Mouse (Mus musculus) CD4-positive, CD25-positive, alpha-beta regulatory T cell, adult 4 months (primary cell): ENCODE results near the gene Mn1. TPM values are rescaled to one million over a fixed set of nuclear protein-coding genes. Genes with fewer than 3 reads are reported as not detected.

Source experiments
- ATAC-seq: one replicate; pipeline ENCODE4 v1.8.0; 2017
- polyA plus RNA-seq, 2 experiments: library from polyadenylated mRNA; unstranded; fragments of 100-300 nt; shearing (Covaris generic); gene quantifications; one replicate each; pipeline ENCODE4 v1.2.1; 2017

Mn1 gene
- polyA plus RNA-seq, 2 experiments from 2014 or later: not detected

- ATAC-seq: no peak
Measured at GRCm38 (mm10) chr5:111432842-111433241, 15.7 kb downstream of the Mn1 start.

- ATAC-seq: no peak
Measured at GRCm38 (mm10) chr5:111434342-111434842, 17.2 kb downstream of the Mn1 start.

- ATAC-seq: no peak
Measured at GRCm38 (mm10) chr5:111436260-111436659, 19.1 kb downstream of the Mn1 start.

- no peak for ATAC-seq
Measured at GRCm38 (mm10) chr5:111437205-111437604, 20.0 kb downstream of the Mn1 start.

- ATAC-seq: no peak
Measured at GRCm38 (mm10) chr5:111438336-111438735, 21.2 kb downstream of the Mn1 start.

GRCm38 (mm10) chr5:111438821-111439220 lies 21.7 kb downstream of the Mn1 start:
- no peak for ATAC-seq

GRCm38 (mm10) chr5:111440264-111440663 lies 23.1 kb downstream of the Mn1 start:
- ATAC-seq: no peak

GRCm38 (mm10) chr5:111442151-111442871 lies 25.1 kb downstream of the Mn1 start:
- no peak for ATAC-seq

- ATAC-seq: no peak
Measured at GRCm38 (mm10) chr5:111443636-111444035, 26.5 kb downstream of the Mn1 start.

GRCm38 (mm10) chr5:111444361-111444760 lies 27.2 kb downstream of the Mn1 start:
- ATAC-seq: no peak

GRCm38 (mm10) chr5:111446652-111447051 lies 29.5 kb downstream of the Mn1 start:
- ATAC-seq: no peak

- no peak for ATAC-seq
Measured at GRCm38 (mm10) chr5:111449700-111450099, 32.5 kb downstream of the Mn1 start.

GRCm38 (mm10) chr5:111454240-111454639 lies 37.1 kb downstream of the Mn1 start:
- no peak for ATAC-seq

- ATAC-seq: no peak
Measured at GRCm38 (mm10) chr5:111454876-111455275, 37.7 kb downstream of the Mn1 start.

- ATAC-seq: no peak
Measured at GRCm38 (mm10) chr5:111458675-111459074, 41.5 kb downstream of the Mn1 start.

- ATAC-seq: no peak
Measured at GRCm38 (mm10) chr5:111465811-111466299, 48.7 kb downstream of the Mn1 start.

- no peak for ATAC-seq
Measured at GRCm38 (mm10) chr5:111466429-111466828, 49.3 kb downstream of the Mn1 start.

- ATAC-seq: no peak
Measured at GRCm38 (mm10) chr5:111467699-111468098, 50.5 kb downstream of the Mn1 start.

GRCm38 (mm10) chr5:111469195-111469882 lies 52.2 kb downstream of the Mn1 start:
- ATAC-seq: no peak

GRCm38 (mm10) chr5:111470875-111471274 lies 53.7 kb downstream of the Mn1 start:
- ATAC-seq: no peak

- ATAC-seq: no peak
Measured at GRCm38 (mm10) chr5:111473425-111473824, 56.3 kb downstream of the Mn1 start.

GRCm38 (mm10) chr5:111475721-111476120 lies 58.6 kb downstream of the Mn1 start:
- no peak for ATAC-seq

GRCm38 (mm10) chr5:111476141-111476540 lies 59.0 kb downstream of the Mn1 start:
- no peak for ATAC-seq

GRCm38 (mm10) chr5:111485907-111486306 lies 68.7 kb downstream of the Mn1 start:
- no peak for ATAC-seq
